Mouse (Mus musculus) urinary bladder, adult 18-20 months (tissue): ENCODE measurements around the gene Ccdc82.

Experiments
- DNase-seq, 2 experiments: peaks; one replicate each; pipeline ENCODE4 v3.0.0; 2022; ENCODE audit warnings: low spot score in 2 of 2, mixed read lengths in 2 of 2

Gene Ccdc82

DNA sequence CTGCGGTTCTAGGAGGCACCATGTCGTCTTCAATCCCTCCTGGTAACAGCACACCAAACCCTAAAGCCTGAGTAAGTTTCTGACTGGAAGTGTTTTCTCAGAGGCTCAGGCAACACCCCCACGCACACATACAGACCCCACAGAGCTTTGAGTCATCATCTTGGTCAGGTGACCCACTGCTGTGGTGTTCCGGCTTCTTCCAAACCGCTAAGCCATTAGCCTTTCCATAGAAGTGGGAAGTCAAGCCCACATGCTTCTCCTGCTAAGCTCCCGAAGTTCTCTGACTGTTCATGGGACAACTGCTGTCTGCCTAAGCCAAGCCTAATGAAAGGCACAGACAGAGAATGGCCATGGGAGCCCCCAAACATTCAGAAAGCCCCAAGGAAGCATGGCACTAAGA, 52.4 kb downstream of the Ccdc82 start:
- DNase-seq = no peak

DNA sequence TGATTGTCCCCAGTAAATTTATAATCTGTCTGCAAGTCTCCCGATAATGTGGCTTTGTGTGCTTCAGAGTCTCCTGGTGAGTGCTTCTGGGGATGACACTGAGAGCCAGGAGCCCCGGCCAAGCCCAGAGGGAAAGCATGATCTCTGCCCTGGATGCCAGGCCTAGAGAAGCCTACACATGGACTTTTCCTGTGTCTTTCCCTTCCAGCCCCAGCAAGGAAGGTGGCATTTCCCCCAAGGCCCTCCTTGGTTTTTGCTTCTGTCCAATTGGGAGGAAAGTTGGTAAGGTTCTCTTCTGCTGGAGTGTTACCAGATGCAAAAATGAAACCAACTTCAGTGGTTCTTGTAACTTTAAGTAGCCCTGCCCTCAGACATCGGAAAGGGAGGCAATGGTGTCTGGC, 53.3 kb downstream of the Ccdc82 start:
- peak in 1 of 2 experiments; percentile 26 for DNase-seq

DNA sequence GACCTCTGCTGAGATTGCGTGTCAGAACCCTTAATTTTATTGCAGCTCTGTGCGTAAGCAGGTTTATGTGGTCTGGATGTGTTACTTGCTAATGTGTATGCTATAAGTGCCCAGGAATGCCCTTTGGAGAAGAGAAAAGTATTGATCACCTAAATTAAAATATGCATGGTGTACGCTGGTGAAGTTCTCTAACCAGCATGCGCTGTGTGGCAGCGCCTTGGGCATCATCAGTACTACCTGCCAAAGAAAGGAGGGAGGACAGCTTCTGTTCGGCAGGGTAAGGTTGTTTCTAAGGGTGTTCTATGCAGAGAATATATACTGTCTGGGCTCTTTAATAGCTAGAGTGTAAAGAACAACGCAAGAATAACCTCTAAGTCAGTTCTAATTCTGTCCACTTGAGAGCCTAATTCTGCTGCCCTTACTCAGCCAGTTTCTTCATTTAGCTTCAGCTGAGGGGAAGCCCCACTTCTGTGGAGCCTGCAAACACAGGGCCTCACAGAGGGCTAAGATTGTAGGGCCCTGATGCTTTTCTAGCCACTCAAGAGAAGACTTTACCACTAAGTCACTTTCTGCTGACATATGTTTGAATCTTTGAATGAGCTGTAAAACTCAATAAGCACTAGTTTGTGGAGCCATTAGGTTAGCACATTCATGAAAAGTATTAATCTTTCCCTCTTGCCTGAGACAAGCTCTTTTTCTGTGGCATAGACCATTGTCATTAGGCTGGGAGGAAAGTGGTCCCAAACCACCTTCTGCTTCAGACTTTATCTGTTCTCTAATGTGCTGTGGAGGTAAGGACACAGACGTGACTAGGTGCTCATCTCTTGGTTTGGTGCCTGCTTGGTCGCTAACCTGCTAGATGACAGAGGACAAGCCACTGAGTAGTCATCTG, 54.4 kb downstream of the Ccdc82 start:
- DNase-seq = no peak

DNA sequence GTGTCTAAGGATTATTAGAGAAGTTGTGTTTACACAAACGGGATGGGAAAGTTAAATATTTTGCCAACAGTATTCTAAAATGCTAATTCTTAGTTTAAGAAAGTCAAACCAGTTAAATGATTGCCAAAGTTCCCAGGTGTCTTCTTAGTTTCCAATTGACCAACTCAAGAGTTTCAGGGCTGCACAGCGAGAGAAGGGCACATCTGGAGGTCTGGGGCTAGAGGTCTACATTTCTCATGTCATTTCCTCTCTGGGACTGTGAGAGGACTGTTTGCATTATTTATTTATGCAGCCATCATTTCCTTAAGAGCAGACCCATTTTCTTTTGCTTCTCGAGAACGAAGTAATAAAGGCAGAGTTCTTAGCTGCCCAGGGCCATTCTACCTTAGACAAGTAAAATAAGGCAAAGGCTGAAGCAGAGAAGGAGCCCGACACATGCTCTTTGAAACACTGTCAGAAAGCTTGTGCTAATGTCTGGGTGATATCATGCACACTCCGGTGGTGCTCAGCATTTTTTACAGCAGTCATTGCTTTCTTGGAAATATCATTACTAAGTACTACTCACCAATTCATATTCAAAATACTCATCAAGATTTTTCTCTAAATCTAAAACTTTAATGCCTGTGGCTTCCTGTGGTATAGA, 55.5 kb downstream of the Ccdc82 start:
- no peak for DNase-seq

DNA sequence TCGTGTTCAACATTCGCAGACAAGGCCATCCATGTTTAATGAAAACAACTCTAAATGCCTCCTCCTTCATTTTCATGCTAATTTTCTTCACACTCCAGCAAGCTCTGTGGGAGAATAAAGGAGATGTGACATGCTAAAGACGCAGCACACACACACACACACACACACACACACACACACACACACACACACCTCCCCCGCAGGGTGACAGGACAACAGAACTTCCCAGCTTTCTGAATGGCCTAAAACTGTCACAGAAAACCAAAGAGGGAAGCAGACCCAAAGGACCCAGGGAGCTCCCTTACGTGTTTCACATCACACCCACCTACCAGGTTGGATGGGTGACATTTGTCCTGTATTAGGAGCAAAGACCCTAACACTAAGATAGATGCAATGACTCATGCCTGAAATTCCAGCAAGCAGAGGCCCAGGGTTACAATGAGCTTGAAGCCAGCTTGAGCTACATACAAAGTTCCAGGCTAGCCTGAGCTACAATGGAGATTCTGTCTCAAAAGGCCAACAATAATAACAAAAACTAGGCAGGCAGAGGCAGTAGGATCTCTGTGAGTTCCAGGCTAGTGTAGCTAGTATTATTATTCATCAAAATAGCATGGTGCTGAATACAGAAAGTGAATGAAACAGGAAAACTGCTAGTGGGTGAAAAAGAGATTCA, 56.5 kb downstream of the Ccdc82 start:
- no peak for DNase-seq

DNA sequence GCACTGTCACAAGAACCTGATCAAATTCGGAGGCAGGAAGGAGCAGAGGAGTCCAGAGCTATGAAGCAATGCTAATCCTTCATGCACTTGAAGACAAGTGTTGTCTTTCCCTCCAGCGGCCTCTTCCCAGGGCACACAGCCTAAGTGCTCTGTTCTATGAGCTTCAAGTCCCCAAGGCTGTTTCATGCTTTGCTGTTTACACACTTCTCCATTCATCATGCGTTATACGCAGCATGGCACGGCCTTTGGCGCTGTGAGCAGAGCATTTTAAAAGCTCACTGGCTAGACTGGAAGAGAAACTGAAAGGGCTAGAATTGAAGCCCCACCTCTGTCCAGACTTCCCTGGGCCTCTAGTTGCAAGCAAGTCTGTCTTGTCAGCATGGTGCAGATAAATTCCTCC, 57.2 kb downstream of the Ccdc82 start:
- DNase-seq = peak; percentile 33 to 52

DNA sequence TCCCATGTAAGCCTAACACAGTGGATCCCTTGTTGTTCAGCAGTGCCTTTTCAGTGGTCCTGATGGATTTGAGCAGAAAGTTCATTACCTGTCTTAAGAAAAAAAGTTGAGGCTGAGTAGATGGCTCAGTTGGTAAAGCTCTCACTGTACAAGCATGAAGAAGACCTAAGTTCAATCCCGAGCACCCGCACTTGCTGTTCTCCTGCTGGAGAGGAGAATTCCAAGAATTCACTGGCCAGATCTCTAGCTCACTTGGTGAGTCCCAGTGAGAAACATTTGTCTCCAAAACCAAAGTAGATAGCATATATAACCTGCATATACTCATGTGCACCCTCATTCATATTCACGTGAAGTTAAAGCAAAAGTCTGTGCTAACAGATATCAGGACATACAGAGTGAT, 59.7 kb downstream of the Ccdc82 start:
- no peak for DNase-seq

DNA sequence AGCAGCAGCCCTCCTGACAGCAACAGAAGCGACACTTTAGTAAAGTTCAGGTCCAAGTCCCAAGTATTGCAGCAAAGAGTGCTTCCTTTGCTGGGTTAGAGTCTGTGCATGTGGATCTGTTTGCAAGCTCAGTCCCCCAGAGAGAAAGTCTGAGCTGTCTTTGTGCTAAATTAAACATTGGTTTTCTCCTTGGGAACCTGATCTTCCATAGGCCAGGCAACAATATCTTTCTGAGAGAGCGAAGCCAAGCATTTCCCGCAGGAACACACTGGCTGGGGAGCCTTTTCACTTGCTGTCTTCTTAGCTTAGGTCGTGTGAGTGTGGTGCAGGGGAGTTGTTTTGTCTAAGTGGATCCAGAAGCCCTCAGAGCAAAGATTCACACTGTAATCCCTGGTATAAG, 60.5 kb downstream of the Ccdc82 start:
- no peak for DNase-seq

DNA sequence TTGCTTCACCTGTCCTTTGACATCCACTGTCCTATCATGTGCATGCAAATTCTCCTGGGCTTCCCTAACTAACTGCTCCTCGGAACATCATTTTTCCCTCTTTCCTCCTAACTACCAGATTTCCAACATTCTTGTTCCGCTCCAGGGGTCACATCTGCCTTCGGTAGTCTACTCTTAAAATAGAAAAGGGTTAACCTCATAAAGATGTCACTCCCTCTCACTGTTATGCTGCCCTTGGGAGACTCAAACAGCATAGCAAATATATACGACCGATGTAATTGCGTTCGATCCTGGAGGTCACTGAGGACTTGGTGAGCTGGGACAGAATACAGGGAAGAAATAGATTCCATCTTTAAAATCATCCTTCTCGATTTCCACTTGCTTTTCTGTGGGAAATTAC, 62.0 kb downstream of the Ccdc82 start:
- DNase-seq = no peak

DNA sequence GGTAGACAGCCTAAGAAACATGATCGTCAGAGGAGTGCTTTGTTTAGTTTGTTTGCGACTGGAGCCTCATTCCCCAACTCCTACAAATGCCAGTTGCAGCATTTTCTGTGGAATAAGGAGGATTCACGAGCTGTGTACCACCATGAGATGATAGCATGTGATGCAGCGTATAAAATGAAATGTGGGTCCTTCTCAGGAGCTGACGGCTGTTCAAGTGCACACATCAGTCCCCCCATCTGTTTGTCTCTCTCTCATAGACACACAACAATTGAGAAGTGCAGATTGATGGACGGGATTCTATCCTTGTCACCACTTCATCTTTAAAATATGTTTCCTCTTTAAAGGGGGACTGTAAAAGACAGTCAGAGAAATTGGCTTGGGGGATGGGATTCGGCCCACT, 63.1 kb downstream of the Ccdc82 start:
- no peak for DNase-seq

DNA sequence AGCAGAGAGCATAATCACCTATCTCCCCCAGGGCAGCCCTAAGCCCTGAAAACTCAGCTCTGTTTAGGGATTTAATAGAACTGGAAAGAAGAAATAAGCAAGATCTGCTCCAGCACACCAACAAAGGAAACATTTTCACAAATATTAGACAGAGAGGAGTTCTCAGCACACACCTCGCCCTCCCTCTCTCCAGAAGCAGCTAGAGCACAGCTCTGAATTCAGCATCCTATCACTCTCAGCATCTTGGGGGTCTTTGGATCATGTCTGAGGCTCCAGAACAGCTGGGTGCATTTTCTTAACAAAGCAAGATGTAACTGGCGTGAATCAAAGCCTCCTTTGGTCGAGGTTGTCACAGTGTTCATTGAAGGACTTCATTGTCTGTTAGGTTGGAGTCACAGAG, 63.5 kb downstream of the Ccdc82 start:
- DNase-seq = no peak

DNA sequence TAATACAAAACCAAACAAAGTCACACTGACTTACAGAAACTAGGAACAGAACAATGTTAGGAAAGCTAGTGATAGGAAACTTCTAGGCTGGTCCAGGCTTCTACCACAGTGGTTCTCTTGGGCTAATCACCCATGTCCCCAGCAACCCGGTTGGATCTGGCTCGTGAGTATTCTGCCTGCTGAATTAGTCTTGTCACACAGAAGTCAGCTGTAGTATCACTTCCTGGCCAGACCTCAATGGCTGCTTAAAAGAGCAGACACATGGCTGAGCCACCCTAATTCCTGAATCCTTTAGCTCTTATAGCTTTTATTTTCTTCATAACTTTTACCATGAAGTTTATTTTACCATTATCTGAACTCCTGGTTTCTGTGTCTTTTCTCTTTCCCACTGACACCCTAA, 64.3 kb downstream of the Ccdc82 start:
- no peak for DNase-seq

DNA sequence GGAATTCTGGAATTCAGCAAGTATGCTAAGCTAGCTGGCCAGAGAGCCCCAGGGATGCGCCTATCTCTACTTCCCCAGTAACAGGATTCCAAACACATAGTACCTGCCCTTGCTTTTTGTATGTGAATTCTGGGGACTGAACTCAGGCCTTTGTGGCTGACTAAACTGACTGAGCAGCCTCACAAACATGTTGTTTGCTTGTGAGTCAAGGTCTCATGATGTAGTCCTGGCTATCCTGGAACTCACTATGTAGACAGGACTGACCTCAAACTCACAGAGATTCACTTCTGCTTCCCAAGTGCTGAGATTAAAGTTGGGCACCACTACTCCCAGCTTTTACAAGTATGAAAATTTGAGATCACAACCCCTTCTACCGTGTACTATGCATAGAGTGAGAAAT, 67.2 kb downstream of the Ccdc82 start:
- no peak for DNase-seq

DNA sequence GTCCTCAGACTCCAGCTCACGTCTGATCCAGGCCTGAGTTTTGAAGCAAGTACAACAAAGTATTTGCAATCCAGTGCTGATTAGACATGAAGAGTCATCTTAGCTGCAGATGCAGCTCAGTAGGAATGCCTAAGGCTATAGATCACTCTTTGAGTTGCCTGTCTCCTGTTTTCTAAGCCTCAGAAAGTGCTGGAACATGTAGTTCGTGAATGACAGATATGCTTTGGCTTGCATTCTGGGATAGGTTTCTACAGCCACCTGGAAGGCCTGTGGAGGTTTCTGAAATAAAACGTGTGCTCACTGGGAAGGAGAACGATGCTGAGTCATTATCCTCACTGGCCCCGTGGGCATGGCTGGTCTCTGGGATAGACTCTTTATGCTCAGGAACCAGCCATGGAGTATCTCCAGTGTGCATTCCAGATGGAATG, 67.8 kb downstream of the Ccdc82 start:
- no peak for DNase-seq

DNA sequence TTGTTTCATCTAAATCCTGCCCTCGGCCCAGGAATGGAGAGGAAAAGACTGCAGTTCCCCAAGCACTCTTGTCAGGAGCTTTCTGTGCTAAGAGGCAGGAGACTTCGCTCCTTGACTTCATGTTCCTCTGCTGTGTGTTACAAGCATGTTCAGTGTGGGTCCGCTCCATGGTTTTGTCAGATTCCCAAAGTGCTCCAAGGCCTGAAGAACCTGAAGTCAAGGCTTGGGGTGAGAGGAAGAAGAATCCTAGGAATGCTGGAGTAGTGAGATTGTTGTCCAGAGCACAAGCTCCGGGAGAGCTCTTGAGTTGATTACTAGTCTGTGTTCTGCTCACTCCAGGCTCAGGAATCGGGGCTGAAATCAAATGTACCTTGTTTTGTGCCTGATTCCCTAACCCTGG, 68.6 kb downstream of the Ccdc82 start:
- DNase-seq = no peak

DNA sequence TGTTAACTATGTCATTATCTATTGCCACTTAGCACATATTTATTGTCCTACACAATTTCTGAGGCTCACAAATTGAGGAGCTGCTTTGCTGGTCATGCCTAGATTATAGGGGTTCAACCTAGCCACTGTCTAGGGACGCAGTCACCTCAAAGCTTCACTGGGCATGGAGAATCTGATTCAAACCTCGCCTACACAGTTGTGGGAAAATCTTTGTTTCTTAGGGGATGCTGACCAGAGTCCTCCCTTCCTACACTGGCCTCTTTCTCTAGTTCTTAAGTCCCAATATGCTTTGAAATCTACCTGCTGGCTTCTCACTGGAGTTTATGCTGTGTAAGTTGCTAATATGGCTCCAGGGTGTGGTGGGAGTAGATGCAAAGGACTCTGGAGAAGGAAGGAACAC, 72.8 kb downstream of the Ccdc82 start:
- DNase-seq = no peak

DNA sequence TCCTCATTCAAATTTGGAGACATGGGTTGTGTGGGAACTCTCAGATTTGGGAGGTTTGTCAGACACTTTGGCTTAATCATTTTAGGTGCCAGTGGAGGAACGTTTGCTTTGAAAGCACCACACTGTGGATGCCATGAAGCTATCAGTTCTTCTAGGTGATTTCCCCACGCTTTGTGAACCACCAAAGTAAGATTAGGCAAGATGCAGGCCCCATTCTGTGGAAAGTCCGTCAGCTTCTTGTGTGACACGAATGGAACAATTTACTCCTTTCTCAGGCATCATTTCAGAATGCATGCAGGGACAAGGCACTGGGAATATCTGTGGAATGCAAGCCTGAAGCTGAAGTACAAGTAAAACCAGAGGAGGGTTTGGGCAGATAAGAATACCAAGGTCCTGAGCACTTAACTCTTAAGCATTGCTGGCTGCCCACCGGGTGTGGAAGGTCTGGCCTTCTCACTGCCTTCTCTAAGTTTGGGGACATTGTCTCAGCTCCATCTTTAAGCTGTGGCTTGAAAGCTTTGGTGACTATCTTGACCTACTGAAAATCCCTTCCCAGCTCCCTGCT, 74.1 kb downstream of the Ccdc82 start:
- DNase-seq = no peak

DNA sequence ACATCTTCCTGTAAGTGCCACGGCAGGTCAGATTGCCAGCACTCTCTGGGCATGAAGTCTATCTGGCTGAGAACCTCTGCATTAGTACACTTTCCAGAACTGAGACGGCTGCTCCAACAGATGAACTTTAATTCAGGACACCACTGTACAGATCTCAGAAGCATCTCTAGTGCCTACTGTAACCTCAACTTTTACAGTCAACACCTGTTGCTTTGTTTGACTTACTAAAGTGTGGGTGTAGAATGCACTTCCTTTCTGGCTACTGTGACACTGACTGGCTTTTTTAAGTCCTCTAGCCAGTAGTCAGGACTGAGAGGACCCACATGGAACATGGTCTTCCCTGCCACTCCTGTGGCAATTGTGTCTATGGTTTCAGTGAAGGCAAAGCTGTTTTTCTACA, 76.3 kb downstream of the Ccdc82 start:
- no peak for DNase-seq

DNA sequence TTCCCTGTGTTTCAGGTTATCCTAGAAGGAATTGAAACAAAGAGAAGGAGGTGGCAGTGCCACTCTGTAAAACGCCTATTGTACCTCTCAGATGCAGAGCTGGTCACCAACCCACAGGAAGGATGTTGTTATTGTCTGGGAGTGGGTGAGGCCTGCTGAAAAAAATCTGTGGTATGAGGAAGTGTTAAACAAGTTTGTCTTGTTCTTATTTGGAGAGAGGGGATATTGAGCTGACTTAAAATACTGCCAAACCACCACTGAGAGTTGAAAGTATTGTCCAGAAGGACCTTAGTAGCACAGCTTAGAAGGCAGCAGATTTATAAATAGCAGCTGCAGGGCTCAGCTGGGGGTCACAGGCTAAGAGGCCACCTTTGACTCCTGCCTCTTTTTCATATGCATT, 76.9 kb downstream of the Ccdc82 start:
- no peak for DNase-seq
